Mouse (Mus musculus): ENCODE measurements around the gene Pak6. TPM values are rescaled to one million over a fixed set of nuclear protein-coding genes. Genes with fewer than 3 reads are reported as not detected.

Pak6 gene
- polyA plus RNA-seq, 1 experiment from 2014 or later: 1.2 TPM

- peaks cover 46% of the 10 kb centered on the region for H3K27me3 ChIP-seq (ENCODE audit: control insufficient read depth, insufficient read depth, low read length)
- DNase-seq (ENCODE audit: low spot score, missing footprints): no peak
- no peaks in the 10 kb centered on the region for H3K36me3 ChIP-seq (ENCODE audit: control insufficient read depth, insufficient read depth, low read length)
- no peak overlapping the region for H3K4me2 ChIP-seq
- H3K27ac ChIP-seq (ENCODE audit: low read depth, low read length): no peak overlapping the region
- 23% methylated on average over 15 of the region's 15 CpGs for WGBS
- no peak overlapping the region for H3K9ac ChIP-seq (ENCODE audit: low read length)
- peaks cover 11% of the 10 kb centered on the region for H3K4me1 ChIP-seq (ENCODE audit: control insufficient read depth, insufficient read depth, low read length)
- no peak for ATAC-seq (ENCODE audit: low FRiP score)
- no peak overlapping the region for H3K4me3 ChIP-seq (ENCODE audit: low read depth, low read length)
- H3K9me3 ChIP-seq (ENCODE audit: control insufficient read depth, low read length): no peaks in the 10 kb centered on the region
Measured at GRCm38 (mm10) chr2:118673686-118674465, 10.8 kb downstream of the Pak6 start.

DNA sequence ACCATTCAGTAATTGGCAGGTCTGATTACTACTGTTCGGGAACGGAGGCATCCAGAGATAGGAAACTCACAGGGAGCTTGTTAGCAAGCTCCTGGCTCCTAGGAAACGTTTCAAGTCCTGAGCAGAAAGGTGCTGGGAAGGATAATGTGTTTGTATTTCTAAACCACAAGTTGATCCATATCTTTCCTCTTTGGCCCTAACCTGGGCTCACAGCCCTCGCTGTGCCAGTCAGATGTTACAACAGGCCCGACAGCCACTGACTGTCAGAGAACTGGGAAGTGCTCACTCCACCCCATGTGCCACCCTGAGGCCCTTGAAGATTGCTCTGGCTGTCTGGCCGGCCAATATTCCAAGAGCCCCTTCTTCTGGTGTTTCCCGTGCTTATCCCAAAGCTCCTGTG, 11.4 kb downstream of the Pak6 start:
- Histone ChIP-seq H3K27me3 (ENCODE audit: control insufficient read depth, insufficient read depth, low read length) (peaks cover 50% of the 10 kb centered on the region), H3K9me3 (ENCODE audit: control insufficient read depth, low read length) (no peaks in the 10 kb centered on the region), H3K36me3 (ENCODE audit: control insufficient read depth, insufficient read depth, low read length) (no peaks in the 10 kb centered on the region), H3K4me2 (no peak overlapping the region), H3K4me1 (ENCODE audit: control insufficient read depth, insufficient read depth, low read length) (peaks cover 11% of the 10 kb centered on the region), H3K9ac (ENCODE audit: low read length) (no peak overlapping the region), H3K4me3 (ENCODE audit: low read depth, low read length) (no peak overlapping the region), H3K27ac (ENCODE audit: low read depth, low read length) (no peak overlapping the region)
- no peak for ATAC-seq (ENCODE audit: low FRiP score)
- DNase-seq (ENCODE audit: low spot score, missing footprints): no peak
- WGBS: 19% methylated on average over 7 of the region's 7 CpGs

GRCm38 (mm10) chr2:118676839-118677741, 14.0 kb downstream of the Pak6 start:
- under 1% methylated on average over 81 of the region's 89 CpGs for WGBS
- Histone ChIP-seq H3K27ac (ENCODE audit: low read depth, low read length) (no peak overlapping the region), H3K9me3 (ENCODE audit: control insufficient read depth, low read length) (no peaks in the 10 kb centered on the region), H3K4me3 (ENCODE audit: low read depth, low read length) (peak overlapping the region; percentile 50), H3K36me3 (ENCODE audit: control insufficient read depth, insufficient read depth, low read length) (no peaks in the 10 kb centered on the region), H3K9ac (ENCODE audit: low read length) (peak overlapping the region; percentile 64), H3K27me3 (ENCODE audit: control insufficient read depth, insufficient read depth, low read length) (peaks cover 50% of the 10 kb centered on the region), H3K4me1 (ENCODE audit: control insufficient read depth, insufficient read depth, low read length) (peaks cover 11% of the 10 kb centered on the region), H3K4me2 (peak overlapping the region; percentile 96)
- DNase-seq (ENCODE audit: low spot score, missing footprints) (peak; percentile 94), ATAC-seq (ENCODE audit: low FRiP score) (peak; percentile 59)

- H3K36me3 ChIP-seq (ENCODE audit: control insufficient read depth, insufficient read depth, low read length): no peaks in the 10 kb centered on the region
- peaks cover 45% of the 10 kb centered on the region for H3K27me3 ChIP-seq (ENCODE audit: control insufficient read depth, insufficient read depth, low read length)
- ATAC-seq (ENCODE audit: low FRiP score) (peak; percentile 33; the same call in 1 of the 2 replicates), DNase-seq (ENCODE audit: low spot score, missing footprints) (peak; percentile 87)
- H3K4me3 ChIP-seq (ENCODE audit: low read depth, low read length): peak overlapping the region; percentile 50
- H3K27ac ChIP-seq (ENCODE audit: low read depth, low read length): no peak overlapping the region
- no peak overlapping the region for H3K9ac ChIP-seq (ENCODE audit: low read length)
- H3K4me1 ChIP-seq (ENCODE audit: control insufficient read depth, insufficient read depth, low read length): peaks cover 11% of the 10 kb centered on the region
- 18% methylated on average over 4 of the region's 4 CpGs for WGBS
- peak overlapping the region; percentile 96 for H3K4me2 ChIP-seq
- H3K9me3 ChIP-seq (ENCODE audit: control insufficient read depth, low read length): no peaks in the 10 kb centered on the region
Measured at GRCm38 (mm10) chr2:118677817-118678216, 14.7 kb downstream of the Pak6 start.

GRCm38 (mm10) chr2:118679577-118679976, 16.5 kb downstream of the Pak6 start:
- no peaks in the 10 kb centered on the region for H3K36me3 ChIP-seq (ENCODE audit: control insufficient read depth, insufficient read depth, low read length)
- no peak for ATAC-seq (ENCODE audit: low FRiP score)

DNA sequence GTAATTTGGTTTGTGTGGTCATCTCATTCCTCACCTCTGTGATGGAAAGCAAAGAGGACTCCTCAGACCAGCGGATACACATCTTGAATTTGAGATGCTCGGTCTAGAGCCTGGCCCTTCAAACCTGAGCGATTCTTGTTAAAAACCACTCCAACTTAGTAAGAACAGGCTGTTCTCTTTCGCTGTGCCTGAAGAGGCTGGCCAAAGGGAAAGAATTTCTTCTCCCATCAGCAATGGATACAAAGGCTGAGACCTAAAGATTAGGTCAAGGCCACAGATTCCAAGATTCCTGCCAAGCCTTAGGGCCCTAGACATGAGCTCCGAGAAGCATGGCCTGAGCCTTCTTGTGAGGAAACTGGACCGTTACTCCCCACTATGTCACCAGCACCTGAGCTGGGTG, 17.8 kb downstream of the Pak6 start:
- H3K4me3 ChIP-seq (ENCODE audit: low read depth, low read length): no peak overlapping the region
- H3K4me1 ChIP-seq (ENCODE audit: control insufficient read depth, insufficient read depth, low read length): peaks cover 11% of the 10 kb centered on the region
- ATAC-seq (ENCODE audit: low FRiP score): no peak
- H3K9me3 ChIP-seq (ENCODE audit: control insufficient read depth, low read length): no peaks in the 10 kb centered on the region
- no peak overlapping the region for H3K4me2 ChIP-seq
- no peak overlapping the region for H3K27ac ChIP-seq (ENCODE audit: low read depth, low read length)
- H3K9ac ChIP-seq (ENCODE audit: low read length): no peak overlapping the region
- H3K36me3 ChIP-seq (ENCODE audit: control insufficient read depth, insufficient read depth, low read length): no peaks in the 10 kb centered on the region
- DNase-seq (ENCODE audit: low spot score, missing footprints): no peak
- H3K27me3 ChIP-seq (ENCODE audit: control insufficient read depth, insufficient read depth, low read length): peaks cover 34% of the 10 kb centered on the region
- 92% methylated on average over 6 of the region's 6 CpGs for WGBS

More at GRCm38 (mm10) chr2:118679577-118679976, 16.5 kb downstream of the Pak6 start:
- H3K9ac ChIP-seq (ENCODE audit: low read length): no peak overlapping the region
- DNase-seq (ENCODE audit: low spot score, missing footprints): no peak
- H3K4me2 ChIP-seq: no peak overlapping the region
- no peaks in the 10 kb centered on the region for H3K9me3 ChIP-seq (ENCODE audit: control insufficient read depth, low read length)
- H3K4me3 ChIP-seq (ENCODE audit: low read depth, low read length): no peak overlapping the region
- peaks cover 11% of the 10 kb centered on the region for H3K4me1 ChIP-seq (ENCODE audit: control insufficient read depth, insufficient read depth, low read length)
- 86% methylated on average over 3 of the region's 3 CpGs for WGBS
- H3K27ac ChIP-seq (ENCODE audit: low read depth, low read length): no peak overlapping the region
- H3K27me3 ChIP-seq (ENCODE audit: control insufficient read depth, insufficient read depth, low read length): peaks cover 45% of the 10 kb centered on the region

- ATAC-seq (ENCODE audit: low FRiP score): no peak
- H3K4me3 ChIP-seq (ENCODE audit: low read depth, low read length): no peak overlapping the region
- no peaks in the 10 kb centered on the region; the same call in 1 of the 2 replicates for H3K4me1 ChIP-seq (ENCODE audit: control insufficient read depth, insufficient read depth, low read length)
- no peak overlapping the region for H3K27ac ChIP-seq (ENCODE audit: low read depth, low read length)
- no peak overlapping the region for H3K4me2 ChIP-seq
- DNase-seq (ENCODE audit: low spot score, missing footprints): no peak
- H3K9ac ChIP-seq (ENCODE audit: low read length): no peak overlapping the region
- no peaks in the 10 kb centered on the region for H3K9me3 ChIP-seq (ENCODE audit: control insufficient read depth, low read length)
- peaks cover 16% of the 10 kb centered on the region for H3K27me3 ChIP-seq (ENCODE audit: control insufficient read depth, insufficient read depth, low read length)
- WGBS: 67% methylated on average over 8 of the region's 8 CpGs
- H3K36me3 ChIP-seq (ENCODE audit: control insufficient read depth, insufficient read depth, low read length): no peaks in the 10 kb centered on the region
Measured at GRCm38 (mm10) chr2:118682544-118683260, 19.6 kb downstream of the Pak6 start.

DNA sequence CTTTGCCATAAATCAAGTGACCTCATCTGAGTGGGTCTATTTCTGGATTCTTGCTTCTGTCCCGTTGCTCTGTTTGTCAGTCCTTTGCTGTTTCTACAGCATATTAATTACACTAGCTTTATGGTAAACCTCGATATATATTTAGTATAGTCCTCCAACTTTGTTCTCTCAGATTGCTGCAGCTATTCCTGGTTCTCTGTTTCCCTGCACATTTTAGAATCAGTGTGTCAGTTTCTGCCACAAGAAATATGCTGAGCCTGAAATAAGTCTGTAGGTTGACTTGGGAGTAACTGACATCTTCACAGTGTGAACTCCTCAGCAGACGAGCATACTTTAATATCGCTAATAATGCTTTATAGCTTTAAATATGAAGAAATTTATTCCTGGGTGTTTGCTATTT, 22.0 kb downstream of the Pak6 start:
- DNase-seq (ENCODE audit: low spot score, missing footprints) (no peak), ATAC-seq (ENCODE audit: low FRiP score) (no peak)
- Histone ChIP-seq H3K27ac (ENCODE audit: low read depth, low read length) (no peak overlapping the region), H3K4me2 (no peak overlapping the region), H3K27me3 (ENCODE audit: control insufficient read depth, insufficient read depth, low read length) (no peaks in the 10 kb centered on the region), H3K4me3 (ENCODE audit: low read depth, low read length) (no peak overlapping the region), H3K36me3 (ENCODE audit: control insufficient read depth, insufficient read depth, low read length) (no peaks in the 10 kb centered on the region), H3K4me1 (ENCODE audit: control insufficient read depth, insufficient read depth, low read length) (no peaks in the 10 kb centered on the region), H3K9me3 (ENCODE audit: control insufficient read depth, low read length) (no peaks in the 10 kb centered on the region), H3K9ac (ENCODE audit: low read length) (no peak overlapping the region)
- WGBS: 94% methylated on average over 4 of the region's 4 CpGs
